Mouse (Mus musculus): ENCODE data around the gene Hecw2. TPM values are rescaled to one million over a fixed set of nuclear protein-coding genes. Genes with fewer than 3 reads are reported as not detected.
A peak's percentile ranks its signal among the peaks of the same experiment; 100 is the strongest.

The Hecw2 gene
- polyA plus RNA-seq, 1 experiment from 2014 or later = 8.3 TPM

DNA sequence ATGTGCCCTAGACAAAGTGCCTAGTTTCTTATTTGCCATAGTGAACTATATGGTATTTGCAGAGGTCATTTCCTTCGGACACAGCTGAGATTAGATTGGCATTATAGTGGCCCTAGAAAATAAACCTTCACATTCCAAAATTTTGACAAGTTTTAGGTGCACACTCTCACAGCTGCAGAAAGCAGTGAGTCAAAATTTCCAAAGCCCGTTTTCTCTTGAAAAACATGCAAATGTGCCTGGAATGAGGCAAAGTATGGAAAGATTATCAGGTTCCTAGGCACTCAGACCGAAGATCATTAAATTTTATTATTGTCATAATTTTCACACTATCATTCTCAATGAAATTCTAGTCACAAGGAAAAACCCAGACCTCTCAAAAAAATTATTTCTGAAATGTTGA is 334.4 kb downstream of the Hecw2 start:
- no peak overlapping the region for H3K9ac ChIP-seq
- no peak overlapping the region for H3K27ac ChIP-seq (replicated peaks)
- no peak overlapping the region for H3K4me2 ChIP-seq
- no peaks in the 10 kb centered on the region for H3K4me1 ChIP-seq (replicated peaks)
- no peak for ATAC-seq (ENCODE audit: low read depth)
- no peak overlapping the region for H3K4me3 ChIP-seq
- H3K36me3 ChIP-seq = no peaks in the 10 kb centered on the region
- no peaks in the 10 kb centered on the region for H3K9me3 ChIP-seq
- WGBS = 87% methylated on average over 3 of the region's 3 CpGs
- no peaks in the 10 kb centered on the region for H3K27me3 ChIP-seq

DNA sequence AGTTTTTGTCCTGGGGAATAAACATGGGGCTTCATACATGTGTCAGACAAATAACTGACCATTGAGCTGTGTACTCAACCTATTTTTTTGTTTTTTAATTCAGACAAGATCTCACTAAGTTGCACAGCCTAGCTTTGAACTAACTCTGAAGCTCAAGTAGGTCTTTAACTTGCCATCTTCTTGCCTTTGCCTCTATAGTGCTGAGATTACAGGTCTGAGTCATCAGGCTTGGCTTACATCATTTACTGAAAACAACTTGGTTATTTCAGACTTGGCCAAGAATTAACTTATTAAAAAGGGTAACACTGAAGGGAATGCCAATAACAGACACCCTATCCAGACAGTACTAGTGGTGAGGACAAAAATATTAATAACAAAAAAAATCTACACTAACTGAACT is 335.8 kb downstream of the Hecw2 start:
- H3K9me3 ChIP-seq = no peaks in the 10 kb centered on the region
- no peak for ATAC-seq (ENCODE audit: low read depth)
- no peaks in the 10 kb centered on the region for H3K4me1 ChIP-seq (replicated peaks)

DNA sequence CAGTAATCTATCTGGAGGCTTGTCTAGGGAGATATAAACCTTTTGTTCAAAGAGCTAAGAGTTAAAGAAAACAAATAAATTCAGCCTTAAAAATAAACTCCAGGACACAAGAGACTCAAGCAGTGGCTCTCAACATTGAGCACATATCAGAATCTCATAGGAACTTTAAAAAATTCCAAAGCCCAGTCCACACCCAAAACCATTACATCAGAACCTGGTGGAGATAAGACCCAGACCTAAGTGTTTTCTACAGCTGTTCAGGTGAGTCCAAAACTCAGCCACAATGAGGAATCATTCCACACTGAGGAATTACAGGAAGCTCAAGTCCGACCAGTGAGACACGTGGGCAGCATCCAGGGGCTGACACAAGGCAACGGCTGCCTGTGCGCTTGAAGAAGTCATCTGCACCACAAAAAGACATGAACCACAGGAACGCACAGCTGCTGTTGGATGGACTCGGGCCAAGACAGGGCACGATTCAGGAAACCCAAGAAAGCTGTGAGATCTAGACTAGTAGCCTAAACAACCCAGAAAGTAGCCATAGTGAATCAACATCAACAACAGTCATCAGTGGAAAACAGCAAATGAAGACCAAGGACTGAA is 338.4 kb downstream of the Hecw2 start:
- H3K9ac ChIP-seq = no peak overlapping the region
- no peak overlapping the region for H3K4me3 ChIP-seq
- H3K4me2 ChIP-seq = no peak overlapping the region
- no peak overlapping the region for H3K27ac ChIP-seq (replicated peaks)
- H3K27me3 ChIP-seq = no peaks in the 10 kb centered on the region
- no peaks in the 10 kb centered on the region for H3K9me3 ChIP-seq
- no peaks in the 10 kb centered on the region for H3K36me3 ChIP-seq
- 92% methylated on average over 7 of the region's 7 CpGs for WGBS
- no peaks in the 10 kb centered on the region for H3K4me1 ChIP-seq (replicated peaks)
- no peak for ATAC-seq (ENCODE audit: low read depth)

More for the DNA sequence above, 335.8 kb downstream of the Hecw2 start:
- Histone ChIP-seq H3K4me2 (no peak overlapping the region), H3K36me3 (no peaks in the 10 kb centered on the region), H3K27me3 (no peaks in the 10 kb centered on the region), H3K27ac (replicated peaks) (no peak overlapping the region), H3K9ac (no peak overlapping the region), H3K4me3 (no peak overlapping the region)

DNA sequence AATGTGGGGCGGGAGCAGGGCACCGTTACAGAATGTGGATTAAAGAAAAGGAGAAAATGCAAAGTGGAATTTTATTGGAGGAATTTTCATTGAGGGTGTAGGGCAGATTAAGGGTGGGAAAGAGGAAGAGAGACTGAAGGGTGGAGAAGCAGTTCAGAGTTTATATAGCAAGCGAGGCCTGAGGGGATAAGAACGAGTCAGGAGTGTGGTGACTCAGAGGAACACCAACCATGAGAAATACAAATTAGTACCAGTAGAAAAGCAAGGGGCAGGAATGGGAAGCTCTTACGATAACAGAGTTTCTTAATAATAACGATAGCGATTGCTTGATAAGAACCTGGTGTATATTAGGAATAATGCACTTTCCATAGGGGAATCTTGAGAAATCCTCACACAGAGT is 339.2 kb downstream of the Hecw2 start:
- Histone ChIP-seq H3K4me2 (no peak overlapping the region), H3K4me1 (replicated peaks) (no peaks in the 10 kb centered on the region), H3K9me3 (no peaks in the 10 kb centered on the region), H3K4me3 (no peak overlapping the region), H3K27ac (replicated peaks) (no peak overlapping the region), H3K36me3 (peaks cover 3% of the 10 kb centered on the region), H3K27me3 (no peaks in the 10 kb centered on the region), H3K9ac (no peak overlapping the region)
- no peak for ATAC-seq (ENCODE audit: low read depth)
- WGBS = 87% methylated on average over 7 of the region's 7 CpGs

DNA sequence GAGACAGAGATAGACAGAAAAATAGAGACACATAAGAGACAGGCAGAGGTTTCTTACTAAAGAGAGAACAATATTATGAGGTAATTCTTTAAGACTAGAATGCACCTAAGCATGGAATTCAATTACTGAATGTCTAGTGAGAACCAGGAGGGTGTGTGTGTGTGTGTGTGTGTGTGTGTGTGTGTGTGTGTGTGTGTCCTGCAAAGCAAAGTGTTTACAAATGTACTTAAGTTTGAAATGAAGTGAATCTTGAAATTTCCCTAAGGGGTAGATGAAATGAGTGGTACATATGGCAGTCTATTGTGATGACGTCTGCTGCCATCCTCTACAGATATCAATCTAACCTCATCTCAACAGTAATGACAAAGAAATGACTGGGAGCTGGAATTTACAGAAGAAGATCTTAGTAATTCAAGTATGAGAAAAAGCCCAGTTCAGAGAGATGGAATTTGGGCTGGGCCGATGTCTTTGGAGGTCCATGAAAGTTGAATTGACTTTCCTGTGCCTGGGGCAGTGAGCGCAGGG is 342.8 kb downstream of the Hecw2 start:
- Histone ChIP-seq H3K4me2 (no peak overlapping the region), H3K4me1 (replicated peaks) (no peaks in the 10 kb centered on the region), H3K36me3 (peaks cover 12% of the 10 kb centered on the region), H3K27me3 (no peaks in the 10 kb centered on the region), H3K9me3 (no peaks in the 10 kb centered on the region), H3K27ac (replicated peaks) (no peak overlapping the region), H3K9ac (no peak overlapping the region), H3K4me3 (no peak overlapping the region)
- no peak for ATAC-seq (ENCODE audit: low read depth)
- WGBS = 84% methylated on average over 3 of the region's 3 CpGs

DNA sequence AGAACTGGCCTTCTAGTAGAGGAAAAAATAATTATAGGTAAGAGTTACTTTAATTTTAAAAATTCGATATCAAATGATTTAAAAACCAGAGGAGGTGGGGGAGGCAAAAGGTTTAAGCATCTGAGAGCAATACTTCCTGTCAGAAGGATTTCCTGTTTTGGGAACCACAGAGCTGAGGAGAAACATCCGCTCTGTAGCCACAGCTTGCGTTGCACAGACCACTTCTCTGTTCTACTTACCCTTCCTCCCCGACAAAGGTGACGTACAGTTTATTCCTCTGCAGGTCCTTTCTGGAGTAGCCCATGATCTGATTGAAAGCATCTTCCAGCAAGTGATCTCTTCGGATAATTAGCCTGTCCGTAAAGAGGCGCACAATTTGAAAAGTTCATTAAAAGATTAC is 343.6 kb downstream of the Hecw2 start:
- Histone ChIP-seq H3K4me1 (replicated peaks) (no peaks in the 10 kb centered on the region), H3K27ac (replicated peaks) (no peak overlapping the region), H3K9me3 (no peaks in the 10 kb centered on the region), H3K4me3 (no peak overlapping the region), H3K27me3 (no peaks in the 10 kb centered on the region), H3K4me2 (no peak overlapping the region), H3K9ac (no peak overlapping the region), H3K36me3 (peaks cover 12% of the 10 kb centered on the region)
- 86% methylated on average over 8 of the region's 8 CpGs for WGBS
- ATAC-seq (ENCODE audit: low read depth) = no peak

DNA sequence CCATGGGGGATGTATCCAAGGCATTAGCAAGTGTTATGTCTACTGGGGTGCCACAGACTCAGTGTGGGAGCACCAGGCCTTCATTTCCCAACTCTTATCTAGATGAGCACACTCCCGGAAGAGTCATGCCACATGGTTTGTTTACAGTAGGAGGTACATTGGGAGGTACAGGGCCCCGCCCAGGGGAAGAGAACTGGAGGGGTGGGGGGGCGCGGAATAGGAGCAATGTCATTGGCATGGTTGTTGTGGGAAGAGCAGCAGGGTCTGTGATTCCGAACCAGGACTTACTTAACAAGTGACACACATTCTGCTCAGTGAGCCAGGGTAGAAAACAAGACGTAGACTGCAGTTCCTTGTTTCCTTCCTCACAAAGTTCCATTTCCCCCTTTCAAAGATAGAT is 344.1 kb downstream of the Hecw2 start:
- H3K9me3 ChIP-seq = no peaks in the 10 kb centered on the region
- H3K4me1 ChIP-seq (replicated peaks) = no peaks in the 10 kb centered on the region
- 94% methylated on average over 6 of the region's 6 CpGs for WGBS
- H3K27me3 ChIP-seq = no peaks in the 10 kb centered on the region
- H3K36me3 ChIP-seq = peaks cover 12% of the 10 kb centered on the region
- H3K9ac ChIP-seq = no peak overlapping the region
- no peak for ATAC-seq (ENCODE audit: low read depth)
- H3K4me3 ChIP-seq = no peak overlapping the region
- no peak overlapping the region for H3K27ac ChIP-seq (replicated peaks)
- H3K4me2 ChIP-seq = no peak overlapping the region

DNA sequence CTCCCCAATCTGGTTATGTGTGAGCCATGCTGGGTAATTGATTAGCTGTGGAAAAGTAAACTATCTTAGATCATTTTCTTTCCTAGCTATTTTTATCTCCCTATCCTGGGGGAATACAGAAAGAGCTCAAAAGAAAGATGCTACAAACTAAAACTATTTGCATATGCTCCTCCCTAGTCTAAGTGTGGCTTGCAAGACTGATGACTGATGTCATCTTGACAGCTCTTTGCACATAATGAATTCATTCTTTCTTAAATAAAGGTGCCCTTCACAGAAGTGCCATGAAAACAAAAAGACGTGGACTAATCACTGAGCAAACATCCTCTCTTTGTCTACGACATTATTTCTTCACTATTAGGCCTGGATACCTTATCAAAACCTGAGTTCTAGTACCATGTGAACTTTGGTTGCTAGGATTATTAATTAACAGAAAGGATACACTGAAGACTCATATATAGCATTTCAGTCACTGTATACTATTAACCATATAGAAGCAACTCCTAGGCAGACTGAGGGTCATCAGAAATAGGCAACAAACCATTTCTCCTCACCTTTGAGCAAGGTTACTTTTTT is 348.2 kb downstream of the Hecw2 start:
- peaks cover 12% of the 10 kb centered on the region for H3K36me3 ChIP-seq
- H3K4me2 ChIP-seq = no peak overlapping the region
- peaks cover 14% of the 10 kb centered on the region for H3K4me1 ChIP-seq (replicated peaks)
- no peak overlapping the region for H3K9ac ChIP-seq
- no peak for ATAC-seq (ENCODE audit: low read depth)
- H3K4me3 ChIP-seq = no peak overlapping the region
- no peaks in the 10 kb centered on the region for H3K27me3 ChIP-seq
- H3K9me3 ChIP-seq = no peaks in the 10 kb centered on the region
- no peak overlapping the region for H3K27ac ChIP-seq (replicated peaks)
- WGBS = 64% methylated on average over 2 of the region's 2 CpGs

DNA sequence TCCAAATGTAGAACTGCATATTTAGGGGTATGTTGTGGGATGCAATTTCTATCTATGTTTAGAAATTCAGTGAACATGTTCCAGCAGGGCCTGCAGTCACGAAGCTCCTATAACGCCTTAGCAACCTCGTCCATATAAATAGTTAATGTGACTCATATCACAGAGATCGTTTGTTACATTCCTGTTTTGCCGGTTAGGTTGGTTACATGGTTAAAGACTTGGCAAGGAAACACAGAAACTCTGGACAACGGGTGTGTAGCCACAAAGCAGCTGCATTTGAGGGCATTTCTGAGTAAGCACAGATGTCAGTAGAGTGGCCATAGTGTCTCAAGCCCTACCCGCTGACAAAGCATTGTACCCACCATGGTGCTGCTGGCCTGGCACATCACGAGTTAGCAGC is 349.1 kb downstream of the Hecw2 start:
- Histone ChIP-seq H3K27me3 (no peaks in the 10 kb centered on the region), H3K4me1 (replicated peaks) (peaks cover 14% of the 10 kb centered on the region), H3K36me3 (peaks cover 10% of the 10 kb centered on the region), H3K9ac (no peak overlapping the region), H3K9me3 (no peaks in the 10 kb centered on the region), H3K27ac (replicated peaks) (no peak overlapping the region), H3K4me2 (no peak overlapping the region), H3K4me3 (no peak overlapping the region)
- WGBS = 87% methylated on average over 8 of the region's 8 CpGs
- no peak for ATAC-seq (ENCODE audit: low read depth)

DNA sequence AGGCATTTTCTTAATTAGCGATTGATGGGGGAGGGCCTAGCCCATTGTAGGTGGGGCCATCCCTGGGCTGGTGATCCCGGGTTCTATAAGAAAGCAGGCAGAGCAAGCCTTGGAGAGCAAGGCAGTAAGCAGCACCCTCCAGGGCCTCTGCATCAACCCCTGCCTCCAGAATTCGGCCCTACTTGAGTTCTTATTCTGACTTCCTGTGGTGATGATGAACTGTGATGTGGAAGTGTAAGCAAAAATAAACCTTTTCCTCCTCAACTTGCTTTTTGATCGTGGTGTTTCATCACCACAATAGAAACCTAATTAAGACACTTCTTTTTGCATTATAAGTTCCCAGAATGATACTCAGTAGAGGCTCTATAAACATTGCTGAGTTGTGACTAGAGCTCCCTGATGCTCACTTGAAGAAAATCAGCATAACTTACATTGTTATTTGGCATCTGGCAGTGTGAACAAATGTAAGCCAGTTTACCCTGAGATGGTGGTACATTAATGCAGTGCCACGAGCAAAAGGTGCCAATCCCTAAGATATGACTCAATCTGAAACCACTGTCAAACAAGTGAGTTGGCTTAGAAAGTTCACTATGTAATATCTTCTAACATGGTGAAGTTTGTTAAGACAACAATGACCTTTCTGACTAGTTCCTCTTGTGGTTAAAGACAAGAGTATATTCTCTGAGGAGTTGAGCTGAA is 349.9 kb downstream of the Hecw2 start:
- H3K9me3 ChIP-seq = no peaks in the 10 kb centered on the region
- peak overlapping the region; percentile 46 for H3K27ac ChIP-seq (replicated peaks)
- H3K9ac ChIP-seq = no peak overlapping the region
- ATAC-seq (ENCODE audit: low read depth) = peak; percentile 60; the same call in 1 of the 2 replicates
- 76% methylated on average over 5 of the region's 5 CpGs for WGBS
- no peaks in the 10 kb centered on the region for H3K27me3 ChIP-seq
- H3K4me3 ChIP-seq = no peak overlapping the region
- peaks cover 14% of the 10 kb centered on the region for H3K4me1 ChIP-seq (replicated peaks)
- 0 out of 2 replicates have a peak, but pooled peaks cover 2% of the 10 kb centered on the region for H3K36me3 ChIP-seq
- no peak overlapping the region for H3K4me2 ChIP-seq

DNA sequence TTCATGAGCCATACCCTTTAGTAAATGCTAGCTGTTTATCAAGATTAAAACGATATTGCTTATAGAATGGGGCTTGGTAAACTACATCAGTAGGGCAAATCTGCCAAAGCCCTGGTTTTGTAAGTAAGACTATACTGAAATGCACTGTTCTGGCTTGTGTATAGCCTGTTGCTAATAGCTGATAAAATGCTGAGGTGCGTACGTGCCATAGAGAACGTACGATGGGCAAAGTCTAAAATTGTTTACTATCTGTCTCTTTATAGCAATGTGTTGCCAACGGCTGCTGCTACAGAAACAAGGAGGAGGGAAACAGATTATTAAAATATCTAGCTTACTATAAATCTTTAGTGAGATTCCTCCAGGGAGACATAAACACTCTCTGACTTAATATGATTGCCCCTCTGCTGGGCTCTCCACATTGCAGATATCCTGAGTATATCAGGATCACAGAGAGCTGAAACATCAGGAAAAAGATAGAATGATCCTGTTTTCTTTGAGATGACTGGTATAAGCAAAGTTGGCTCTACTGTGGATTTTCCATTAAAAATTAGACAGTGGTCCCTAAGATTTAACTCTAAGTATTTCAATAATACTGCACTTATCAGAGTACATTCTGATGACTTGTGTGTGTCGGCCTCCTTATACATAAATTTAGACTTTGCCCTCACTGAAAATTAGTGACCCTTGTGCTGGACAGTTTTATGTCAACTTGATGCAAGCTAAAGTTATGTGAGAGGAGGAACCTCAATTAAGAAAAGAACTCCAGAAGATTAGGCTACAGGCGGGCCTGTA is 350.6 kb downstream of the Hecw2 start:
- no peaks in the 10 kb centered on the region for H3K9me3 ChIP-seq
- no peaks in the 10 kb centered on the region for H3K36me3 ChIP-seq
- H3K4me2 ChIP-seq = no peak overlapping the region
- peak overlapping the region; percentile 46 for H3K27ac ChIP-seq (replicated peaks)
- peak; percentile 90 for ATAC-seq (ENCODE audit: low read depth)
- H3K27me3 ChIP-seq = no peaks in the 10 kb centered on the region
- H3K4me1 ChIP-seq (replicated peaks) = peaks cover 14% of the 10 kb centered on the region
- no peak overlapping the region for H3K9ac ChIP-seq
- no peak overlapping the region for H3K4me3 ChIP-seq
- 72% methylated on average over 8 of the region's 8 CpGs for WGBS

DNA sequence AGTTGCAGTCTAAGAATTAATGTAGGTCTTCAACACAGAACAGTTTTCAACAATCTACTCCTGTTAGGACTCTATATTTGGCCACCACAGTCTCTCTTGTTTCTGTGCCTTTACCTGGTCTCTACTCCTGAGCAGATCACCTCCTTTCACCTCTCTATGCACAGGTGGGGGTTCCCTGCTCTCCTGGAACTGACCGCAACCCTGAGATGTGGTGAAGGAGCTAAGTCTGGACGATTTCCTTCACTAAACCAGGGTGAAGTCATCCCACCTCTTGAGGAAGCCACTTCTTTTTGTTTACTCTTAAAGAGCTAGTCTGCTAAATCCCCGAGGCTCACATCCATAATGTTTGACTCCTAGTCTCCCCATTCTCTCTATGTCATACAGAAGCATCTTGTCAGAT is 351.9 kb downstream of the Hecw2 start:
- no peaks in the 10 kb centered on the region for H3K27me3 ChIP-seq
- H3K4me2 ChIP-seq = no peak overlapping the region
- no peak overlapping the region for H3K4me3 ChIP-seq
- peaks cover 8% of the 10 kb centered on the region; the same call in 1 of the 2 replicates for H3K36me3 ChIP-seq
- H3K9me3 ChIP-seq = no peaks in the 10 kb centered on the region
- 78% methylated on average over 3 of the region's 3 CpGs for WGBS
- peaks cover 14% of the 10 kb centered on the region for H3K4me1 ChIP-seq (replicated peaks)
- ATAC-seq (ENCODE audit: low read depth) = no peak
- no peak overlapping the region for H3K9ac ChIP-seq
- H3K27ac ChIP-seq (replicated peaks) = no peak overlapping the region

All from neural tube, embryonic 13.5 days (tissue).